Mouse (Mus musculus) C2C12 (cell line): ENCODE data around the gene Slc1a3.
A peak's percentile ranks its signal among the peaks of the same experiment; 100 is the strongest.

Source experiments
- CTCF ChIP-seq: IDR thresholded peaks from one replicate; pipeline ENCODE4 v1.5.1; 2011; ENCODE audit not compliant: control insufficient read depth, insufficient read depth, insufficient read length
- MAX ChIP-seq: IDR thresholded peaks from one replicate; pipeline ENCODE4 v1.6.1; 2011; ENCODE audit warnings: mild to moderate bottlenecking, control low read depth
- USF1 ChIP-seq: IDR thresholded peaks from one replicate; pipeline ENCODE4 v1.6.1; 2011; ENCODE audit warnings: low read depth, mild to moderate bottlenecking, control low read depth, moderate library complexity

DNA sequence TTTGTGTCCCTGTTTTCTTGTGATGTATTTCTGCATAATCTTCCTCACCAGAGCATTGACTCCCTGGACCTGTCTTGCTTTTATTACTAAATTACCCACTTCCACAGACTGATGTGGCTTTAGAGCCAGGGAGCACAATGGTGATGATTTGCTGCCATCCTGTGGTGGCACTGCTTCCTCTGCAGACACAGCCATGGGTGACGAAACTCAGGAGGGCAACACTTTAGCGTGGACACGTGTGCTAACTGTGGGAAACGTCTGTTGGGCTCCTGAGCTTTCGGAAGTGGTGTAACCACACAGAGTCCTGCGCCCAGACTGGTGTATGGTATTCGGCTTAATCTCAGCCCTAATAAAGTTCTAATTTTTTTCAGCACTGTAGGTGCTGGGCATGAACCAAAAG lies 85.2 kb downstream of the Slc1a3 start:
- peak; percentile 93 for TF ChIP-seq CTCF
- TF ChIP-seq MAX: peak; percentile 62
- peak; percentile 68 for TF ChIP-seq USF1
